Mouse (Mus musculus) G1E-ER4 (cell line): ENCODE data around the gene Napepld. TPM values are rescaled to one million over a fixed set of nuclear protein-coding genes. Genes with fewer than 3 reads are reported as not detected.

ENCODE experiments used
- GATA1 ChIP-seq: IDR thresholded peaks from one replicate; pipeline ENCODE4 v1.8.0; 2012; ENCODE audit warnings: low read length, inconsistent platforms
- polyA plus RNA-seq: library from polyadenylated mRNA; stranded (reverse); fragments of >175 nt; gene quantifications from 2 replicates; pipeline ENCODE4 v1.2.3, GENCODE M21; 2012

Gene Napepld
- polyA plus RNA-seq, 1 experiment, result 1.7 TPM

DNA sequence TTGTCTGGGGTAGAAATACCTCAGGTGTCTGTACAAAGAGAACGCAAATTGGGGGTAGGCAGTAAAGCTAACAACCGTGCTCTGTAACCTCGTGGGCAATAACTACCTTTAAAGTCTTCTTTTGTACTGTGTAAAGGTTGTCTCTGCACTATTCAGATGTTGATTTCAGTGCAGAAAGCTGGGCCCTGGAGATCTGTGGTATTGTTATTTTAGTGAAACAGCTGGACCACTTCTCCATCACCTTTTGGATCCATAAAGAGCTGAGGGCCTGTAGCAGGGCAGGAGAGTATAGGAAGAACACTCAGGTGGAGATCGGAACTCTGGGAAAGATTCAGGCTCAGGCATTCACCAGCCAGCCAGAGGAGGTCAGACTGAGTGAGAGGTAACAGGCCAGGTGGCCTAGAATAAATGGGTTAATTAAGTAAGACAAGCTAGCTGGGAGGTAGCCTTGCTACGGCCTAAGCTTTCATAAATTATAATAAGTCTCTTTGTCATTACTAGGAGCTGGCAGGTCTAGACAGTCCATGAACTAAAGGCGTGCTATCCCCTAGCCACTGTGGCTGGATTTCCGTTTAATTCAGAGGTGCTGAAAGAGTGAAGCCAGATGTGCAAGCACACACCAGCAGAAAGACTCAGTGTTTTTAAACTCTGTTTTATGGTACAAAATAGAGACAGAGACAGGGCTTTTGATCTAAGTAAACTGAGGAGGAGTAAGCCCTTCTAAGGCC, 49.1 kb downstream of the Napepld start:
- TF ChIP-seq GATA1, result no peak

DNA sequence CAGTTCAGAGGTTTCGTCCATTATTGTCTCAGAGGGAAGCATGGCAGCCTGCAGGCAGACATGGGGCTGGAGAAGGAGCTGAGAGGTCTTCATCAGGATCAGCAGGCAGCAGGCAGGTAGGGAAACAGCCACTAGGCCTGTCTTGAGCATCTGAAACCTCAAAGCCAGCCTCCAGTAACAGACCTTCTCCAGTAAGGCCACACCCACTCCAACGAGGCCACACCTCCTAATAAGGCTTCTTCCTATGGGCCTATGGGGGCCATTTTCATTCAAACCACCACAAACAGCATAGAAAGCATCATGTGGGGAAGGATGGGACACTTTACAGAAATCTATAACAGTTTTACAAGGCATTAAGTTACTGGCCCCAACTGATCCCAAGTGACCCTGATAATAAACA, 50.5 kb downstream of the Napepld start:
- TF ChIP-seq GATA1, result no peak

GRCm38 (mm10) chr5:21646133-21646491, 55.1 kb downstream of the Napepld start:
- no peak for TF ChIP-seq GATA1

DNA sequence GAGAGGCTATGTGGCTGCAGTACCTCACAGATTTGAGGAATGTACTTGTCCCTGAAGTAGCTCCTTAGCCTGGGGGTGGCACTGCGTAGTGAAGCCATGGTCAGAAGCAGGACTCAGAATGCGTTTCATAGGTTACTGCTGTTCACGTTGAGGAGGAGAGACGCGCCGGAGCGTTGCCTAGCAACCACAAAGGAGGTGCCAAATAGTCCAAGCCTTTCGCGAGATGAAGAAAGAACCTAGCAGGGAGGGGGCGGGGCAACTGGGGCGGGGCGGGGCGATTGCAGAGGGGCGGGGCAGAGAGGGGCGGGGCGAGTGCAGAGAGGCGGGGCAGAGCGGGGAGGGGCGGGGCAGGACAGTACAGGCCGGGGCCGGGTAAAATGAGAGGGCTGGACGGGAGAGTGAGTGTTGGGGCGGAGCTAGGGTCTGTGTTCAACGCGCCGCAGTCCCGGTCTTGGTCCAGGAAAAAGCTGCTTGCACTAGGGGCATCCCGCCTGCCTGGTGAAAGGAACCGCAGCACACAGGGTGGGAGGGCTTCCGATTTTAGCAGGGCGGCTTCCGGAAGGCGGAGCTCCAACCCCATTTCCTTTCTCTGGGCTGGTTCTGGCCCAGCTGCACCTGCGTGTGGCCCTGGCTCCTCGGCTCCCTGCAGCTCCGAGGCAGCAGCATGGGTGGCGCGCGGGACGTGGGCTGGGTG, 55.6 kb downstream of the Napepld start, which contains the start of the genes Fbxl13 and Armc10:
Fbxl13 (minus strand) TSS at position 196 of the 694 bp plus-strand sequence.
Armc10 (plus strand) TSS at position 375 of the 694 bp plus-strand sequence.
- TF ChIP-seq GATA1, result no peak

DNA sequence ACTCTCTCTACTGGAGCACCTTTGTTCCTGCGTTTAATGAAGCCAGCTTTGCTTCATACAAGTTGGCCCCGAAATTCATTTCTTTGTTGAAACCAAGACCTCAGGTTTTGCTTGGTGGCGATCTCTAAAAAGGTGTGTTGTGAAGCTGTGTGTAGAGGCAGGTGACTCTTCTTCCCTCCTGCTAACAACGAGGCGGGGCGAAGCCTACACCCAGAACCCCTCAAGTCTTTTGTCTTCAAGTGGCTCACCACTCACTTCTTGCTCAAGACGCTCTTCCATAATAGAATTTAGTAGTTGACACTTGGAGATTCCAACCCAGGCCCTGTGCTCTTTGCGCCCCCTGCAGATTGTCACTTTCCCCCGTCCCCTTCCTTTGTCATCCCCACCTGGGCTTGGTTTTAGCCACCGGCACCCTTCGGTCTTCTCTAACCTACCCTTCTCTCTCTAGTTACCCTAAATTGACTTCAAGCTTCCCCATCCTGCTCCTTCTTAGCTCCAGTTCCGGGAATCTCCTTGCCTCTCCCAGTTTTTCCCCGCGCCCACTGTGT, 56.2 kb downstream of the Napepld start:
- no peak for TF ChIP-seq GATA1

DNA sequence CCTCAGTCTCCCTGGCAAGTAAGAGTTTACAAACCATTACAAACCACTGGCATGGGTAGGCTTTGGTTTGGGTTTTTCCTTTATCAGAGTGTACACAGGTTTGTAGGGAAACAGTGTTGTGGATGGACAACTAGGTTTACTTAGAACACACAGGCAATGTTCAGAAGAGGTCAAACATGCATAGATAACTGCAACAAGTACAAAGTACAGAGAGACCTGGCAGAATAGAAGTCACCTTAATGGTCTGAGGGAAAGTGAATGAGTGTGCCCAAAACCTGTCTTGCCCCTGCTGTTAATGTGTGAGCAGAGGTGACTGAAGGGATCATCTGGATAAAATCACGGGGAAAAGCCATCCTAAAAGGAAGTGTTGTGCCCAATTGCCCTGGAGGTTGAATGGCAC, 57.6 kb downstream of the Napepld start:
- no peak for TF ChIP-seq GATA1

DNA sequence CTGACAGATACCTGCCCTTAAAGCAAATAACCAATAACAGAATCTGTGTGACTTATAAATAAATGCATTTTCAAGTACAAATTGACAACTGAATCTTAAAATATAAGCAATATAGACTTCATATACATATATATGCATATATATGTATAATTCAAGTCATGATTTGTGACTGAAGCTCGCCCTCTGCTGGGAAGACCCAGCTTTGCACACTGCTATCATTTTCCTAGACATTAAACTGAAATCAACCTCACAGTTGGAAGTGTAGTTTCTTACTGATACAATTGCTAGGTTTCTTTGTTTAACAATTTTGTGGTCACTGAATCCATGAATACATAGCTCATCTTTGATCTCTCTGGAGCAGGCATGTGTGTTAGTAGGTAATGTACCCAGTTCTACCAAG, 60.2 kb downstream of the Napepld start:
- no peak for TF ChIP-seq GATA1

DNA sequence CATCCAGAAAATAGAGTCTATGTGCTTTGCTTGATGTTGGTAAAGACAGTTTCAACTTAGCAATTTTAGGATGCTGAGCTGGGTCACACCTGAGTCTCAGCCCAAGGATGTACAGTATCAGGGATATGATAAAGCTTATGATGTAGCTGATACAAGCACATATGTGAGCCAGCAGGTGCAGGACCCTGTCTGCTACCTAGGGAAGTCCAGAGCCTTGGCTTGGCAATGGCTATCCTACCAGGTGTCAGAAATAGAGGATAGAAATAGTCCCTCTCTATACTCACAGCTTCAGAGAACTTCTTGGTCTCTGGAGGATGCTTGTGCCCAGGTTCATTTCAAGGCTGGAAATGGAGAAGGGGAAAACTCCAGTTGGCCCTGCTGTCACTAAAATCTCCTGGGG, 75.3 kb downstream of the Napepld start:
- no peak for TF ChIP-seq GATA1

GRCm38 (mm10) chr5:21616450-21617009, 84.7 kb downstream of the Napepld start:
- TF ChIP-seq GATA1, result peak; percentile 66

Other genes with a start within 250 kb of the Napepld start
- gene Lrrc17, start 157.8 kb downstream of the Napepld start, polyA plus RNA-seq, result not detected in 2 replicates
- gene Fbxl13, start 55.8 kb downstream of the Napepld start, polyA plus RNA-seq, result not detected in 2 replicates
- 35.6 and 40.6 TPM in 2 replicates for gene Armc10, start 55.6 kb downstream of the Napepld start, polyA plus RNA-seq
- 44.5 and 58.8 TPM in 2 replicates for gene Pmpcb, start 35.7 kb upstream of the Napepld start, polyA plus RNA-seq
- 73.9 and 107 TPM in 2 replicates for gene Dnajc2, start 83.9 kb upstream of the Napepld start, polyA plus RNA-seq
- gene Psmc2, start 83.9 kb upstream of the Napepld start, polyA plus RNA-seq, result 7.1 and 15.7 TPM in 2 replicates
- gene Slc26a5, start 164.2 kb upstream of the Napepld start, polyA plus RNA-seq, result not detected in 2 replicates